Mouse (Mus musculus) liver, adult 2 months (tissue): ENCODE data around the gene 2210011C24Rik.

ENCODE experiments used
- CTCF ChIP-seq: fragments of 200-500 bp; IDR thresholded peaks from 2 replicates; pipeline ENCODE4 v1.5.1; 2011; ENCODE audit warnings: low read depth, low read length, control low read depth
- POLR2A ChIP-seq: fragments of 200-500 bp; IDR thresholded peaks from 2 replicates; pipeline ENCODE4 v1.6.1; 2011; ENCODE audit warnings: low read length, control low read depth; ENCODE audit not compliant: insufficient read depth; ENCODE audit errors: extremely low read depth

GRCm38 (mm10) chr8:83976101-83976630 is 35.8 kb downstream of the 2210011C24Rik start:
- TF ChIP-seq CTCF (peak; percentile 87), POLR2A (no peak)
